Mouse (Mus musculus) lung, adult 2 months (tissue): ENCODE measurements around the gene Gm21976.

Experiments used
- CTCF ChIP-seq: fragments of 200-500 bp; IDR thresholded peaks from 2 replicates; pipeline ENCODE4 v1.5.1; 2011; ENCODE audit warnings: mild to moderate bottlenecking, low read length, control low read depth; ENCODE audit not compliant: insufficient read depth
- POLR2A ChIP-seq: fragments of 200-500 bp; IDR thresholded peaks from 2 replicates; pipeline ENCODE4 v1.6.1; 2011; ENCODE audit warnings: low read depth, mild to moderate bottlenecking, control low read depth, low read length, borderline replicate concordance; ENCODE audit errors: extremely low read depth

- TF ChIP-seq POLR2A = no peak
- no peak for TF ChIP-seq CTCF
Measured at GRCm38 (mm10) chr13:98276253-98276652, 3.4 kb upstream of the Gm21976 start.
